Mouse (Mus musculus) lung, postnatal 0 days (tissue): ENCODE data around the gene 1700080E11Rik.

Source experiments
- CTCF ChIP-seq: IDR thresholded peaks from 2 replicates; pipeline ENCODE4 v1.5.1; 2016; ENCODE audit warnings: antibody characterized with exemption, mild to moderate bottlenecking
- EP300 ChIP-seq: IDR thresholded peaks from 2 replicates; pipeline ENCODE4 v1.6.1; 2016; ENCODE audit warnings: antibody characterized with exemption, mild to moderate bottlenecking, control low read depth

DNA sequence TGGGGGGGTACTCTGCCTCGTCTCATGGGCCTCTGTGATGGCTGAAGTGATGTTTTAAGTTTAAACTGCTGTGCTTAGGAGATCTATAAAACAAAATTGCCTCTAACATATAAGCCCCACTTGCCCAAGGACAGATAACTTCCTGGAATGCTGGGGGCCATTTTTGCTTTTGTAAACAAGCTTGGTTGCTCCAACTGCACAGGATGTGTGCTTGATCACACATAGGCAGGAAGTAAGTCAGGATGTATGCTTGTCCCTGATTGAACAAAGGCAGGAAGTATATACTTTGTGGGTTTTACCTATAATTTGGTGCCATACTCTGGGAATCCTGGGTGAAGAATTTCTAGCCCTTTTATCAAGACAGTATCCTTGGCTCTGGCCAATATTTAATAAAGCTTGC is 8.5 kb downstream of the 1700080E11Rik start:
- TF ChIP-seq CTCF (no peak), EP300 (peak; percentile 90)
